Mouse (Mus musculus) kidney, adult 11 months (tissue): Measurements from ENCODE around the gene Fancm.
"Not testable (repeated sequence)": the region's sequence is repeated elsewhere in the genome, so short reads cannot be mapped to it uniquely, and the experiment has no call there.

ENCODE experiments used
- DNase-seq: peaks from one replicate; pipeline ENCODE4 v3.0.0; 2022

Gene Fancm

DNA sequence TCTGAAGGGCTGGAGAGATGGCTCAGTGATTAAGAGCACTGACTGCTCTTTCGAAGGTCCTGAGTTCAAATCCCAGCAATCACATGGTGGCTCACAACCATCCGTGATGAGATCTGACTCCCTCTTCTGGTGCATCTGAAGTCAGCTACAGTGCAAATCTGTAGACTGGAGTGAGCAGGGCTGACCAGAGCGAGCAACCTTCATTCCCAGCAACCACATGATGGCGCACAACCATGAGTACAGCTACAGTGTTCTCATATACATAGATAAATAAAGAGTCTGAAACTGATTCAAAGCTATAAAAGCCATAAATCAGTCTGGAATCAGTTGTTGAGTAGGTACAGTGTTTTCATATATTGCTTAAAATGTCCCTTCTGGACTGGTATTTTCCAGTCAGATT is 60.7 kb downstream of the Fancm start:
- DNase-seq, result not testable (repeated sequence)

DNA sequence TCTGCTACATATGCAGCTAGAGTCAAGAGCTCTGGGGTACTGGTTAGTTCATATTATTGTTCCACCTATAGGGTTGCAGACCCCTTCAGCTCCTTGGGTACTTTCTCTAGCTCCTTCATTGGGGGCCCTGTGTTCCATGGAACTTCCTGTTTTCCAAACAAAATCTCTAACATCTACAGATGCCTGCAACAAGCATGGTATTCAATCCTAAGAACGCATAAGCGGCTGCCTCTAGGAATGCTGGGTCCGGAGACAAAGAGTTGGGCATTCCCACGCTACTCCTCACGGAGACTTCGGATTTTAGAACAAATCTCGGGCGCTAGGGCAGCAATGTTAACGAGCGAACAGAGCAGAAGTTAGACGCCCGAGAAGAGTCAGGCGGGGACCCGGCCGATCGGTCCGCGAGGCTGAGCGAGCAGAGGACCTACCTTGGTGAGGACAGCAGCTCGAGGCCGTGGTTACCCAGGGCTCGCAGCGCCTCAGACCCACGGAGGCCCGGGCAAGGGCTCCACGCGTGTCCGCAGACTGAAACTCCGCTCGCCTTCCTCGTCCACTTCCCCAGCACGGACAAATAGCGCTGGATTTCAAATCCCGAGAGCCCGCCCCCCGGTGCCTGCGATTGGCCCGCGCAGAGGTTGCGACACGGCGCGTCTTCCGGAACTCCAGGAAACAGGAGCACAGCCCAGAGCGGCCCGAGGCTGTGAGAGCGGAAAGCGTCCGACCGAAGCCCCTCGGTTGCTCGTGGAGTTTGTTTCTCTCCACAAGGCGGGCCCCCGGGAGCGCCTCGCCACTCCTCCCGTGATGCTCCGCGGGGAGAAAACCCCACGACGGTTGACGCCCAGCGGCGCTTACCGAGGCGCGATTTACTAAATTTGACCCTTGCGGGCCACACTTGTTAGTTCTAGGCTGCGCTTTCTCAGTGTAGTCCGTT is 96.9 kb downstream of the Fancm start, which contains the start of gene Mis18bp1:
Mis18bp1 (minus strand) TSS at position 584 of the 931 bp plus-strand sequence.
- peak; percentile 95 for DNase-seq

DNA sequence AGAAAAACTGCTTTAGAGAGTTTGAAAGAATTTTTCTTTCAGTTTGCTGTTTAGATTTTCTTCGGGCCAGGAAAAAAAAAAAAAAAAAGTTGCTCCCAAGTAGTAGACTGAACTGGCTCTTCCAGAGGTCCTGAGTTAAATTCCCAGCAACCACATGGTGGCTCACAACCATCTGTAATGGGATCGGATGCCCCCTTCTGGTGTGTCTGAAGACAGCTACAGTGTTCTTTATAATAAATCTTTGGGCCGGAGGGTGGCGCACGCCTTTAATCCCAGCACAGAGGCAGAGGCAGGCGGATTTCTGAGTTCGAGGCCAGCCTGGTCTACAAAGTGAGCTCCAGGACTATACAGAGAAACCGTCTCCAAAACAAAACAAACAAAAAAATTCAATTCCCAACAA is 97.6 kb downstream of the Fancm start:
- peak; percentile 56 for DNase-seq

DNA sequence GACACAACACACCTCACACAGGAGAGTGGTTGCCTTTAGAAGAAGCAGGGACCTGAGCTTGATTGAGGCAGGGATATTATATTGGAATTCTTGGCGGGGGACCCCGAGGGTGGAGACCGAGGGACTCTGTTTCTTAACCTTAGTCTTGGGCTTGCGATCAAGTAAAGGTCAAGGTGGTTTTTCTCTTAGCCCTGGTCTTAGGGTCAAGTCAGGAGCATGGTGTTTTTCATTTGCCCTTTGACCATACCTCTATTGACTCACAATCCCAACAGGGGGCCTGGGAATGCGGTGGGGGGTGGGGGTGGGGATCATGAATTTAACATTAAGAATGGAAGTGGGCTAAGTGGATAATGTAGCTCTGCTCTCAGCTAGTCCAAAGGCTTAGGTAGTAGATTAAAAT is 98.3 kb downstream of the Fancm start:
- DNase-seq, result no peak
